Mouse (Mus musculus) layer of hippocampus, postnatal 25 days (tissue): ENCODE results near the gene Grik5. TPM values are rescaled to one million over a fixed set of nuclear protein-coding genes. Genes with fewer than 3 reads are reported as not detected.

Experiments
- microRNA-seq, 2 experiments: library from miRNA; unstranded; fragments of <30 nt; microRNA quantifications; one replicate each; pipeline ENCODE4 v1.2.0; 2021
- total RNA-seq, 2 experiments: library from RNA; stranded (reverse); gene quantifications; 2 replicates each; pipeline ENCODE4 v1.2.3; 2021

Gene Grik5
- total RNA-seq, 2 experiments from 2014 or later = 225 to 267 TPM

Small RNA genes lying within 50 kb of the gene (microRNA-seq; reads per million reads assigned to microRNA genes)
- gene Mir6537 (0.18 to 0.60 reads per million in 2 experiments), gene Mir7046 (10.1 to 10.4 reads per million in 2 experiments), gene Mir7047 (42.8 to 58.4 reads per million in 2 experiments)

Other genes with a start within 250 kb of the Grik5 start
- gene Gm9844, start 210.1 kb downstream of the Grik5 start, total RNA-seq = under 1 TPM in 1 of 2 experiments, not detected in 1; 0.81 TPM
- not detected for gene Lypd4, start 202.4 kb downstream of the Grik5 start, total RNA-seq
- gene Dmrtc2, start 202.3 kb downstream of the Grik5 start, total RNA-seq = not detected
- 100 to 1,000 TPM; 446 to 548 TPM for gene Rps19, start 188.0 kb downstream of the Grik5 start, total RNA-seq
- under 1 TPM in 1 of 2 experiments, not detected in 1; 0.42 TPM for gene Cd79a, start 175.0 kb downstream of the Grik5 start, total RNA-seq
- 10 to 100 TPM; 57.9 to 98.4 TPM for gene Arhgef1, start 169.4 kb downstream of the Grik5 start, total RNA-seq
- gene Gm4881, start 127.9 kb downstream of the Grik5 start, total RNA-seq = not detected
- gene Rabac1, start 99.6 kb downstream of the Grik5 start, total RNA-seq = 100 to 1,000 TPM; 270 to 302 TPM
- 1,000 to 10,000 TPM; 2,623 to 2,665 TPM for gene Atp1a3, start 66.4 kb downstream of the Grik5 start, total RNA-seq
- 10 to 100 TPM; 29.2 to 29.6 TPM for gene Zfp574, start 221 bp upstream of the Grik5 start, total RNA-seq
- 10 to 100 TPM in 1 of 2 experiments, 1 to 10 TPM in 1; 7.1 to 11.8 TPM for gene Pou2f2, start 107.4 kb upstream of the Grik5 start, total RNA-seq
- gene Dedd2, start 148.3 kb upstream of the Grik5 start, total RNA-seq = 10 to 100 TPM; 24.0 to 26.4 TPM
- gene Zfp526, start 149.1 kb upstream of the Grik5 start, total RNA-seq = 10 to 100 TPM; 10.5 to 12.4 TPM
- gene Gsk3a, start 165.5 kb upstream of the Grik5 start, total RNA-seq = 100 to 1,000 TPM; 195 to 200 TPM
- gene Erf, start 178.4 kb upstream of the Grik5 start, total RNA-seq = 10 to 100 TPM; 44.4 to 51.1 TPM
- 100 to 1,000 TPM; 176 to 220 TPM for gene Cic, start 195.4 kb upstream of the Grik5 start, total RNA-seq
- 10 to 100 TPM; 19.2 to 25.2 TPM for gene Pafah1b3, start 225.6 kb upstream of the Grik5 start, total RNA-seq
- not detected for gene Prr19, start 229.1 kb upstream of the Grik5 start, total RNA-seq
- gene Tmem145, start 233.8 kb upstream of the Grik5 start, total RNA-seq = 10 to 100 TPM; 26.0 to 28.1 TPM
- gene Megf8, start 244.8 kb upstream of the Grik5 start, total RNA-seq = 10 to 100 TPM; 93.9 to 98.8 TPM